Mouse (Mus musculus) erythroblast, embryonic 14.5 days (primary cell): ENCODE results near the gene Snd1.

ENCODE experiments used
- GATA1 ChIP-seq: IDR thresholded peaks from 2 replicates; pipeline ENCODE4 v1.6.1; 2012; ENCODE audit warnings: low read length, inconsistent platforms, mixed read lengths
- TAL1 ChIP-seq: IDR thresholded peaks from 3 replicates; pipeline ENCODE4 v1.6.1; 2012; ENCODE audit warnings: low read length, inconsistent platforms, mixed read lengths

DNA sequence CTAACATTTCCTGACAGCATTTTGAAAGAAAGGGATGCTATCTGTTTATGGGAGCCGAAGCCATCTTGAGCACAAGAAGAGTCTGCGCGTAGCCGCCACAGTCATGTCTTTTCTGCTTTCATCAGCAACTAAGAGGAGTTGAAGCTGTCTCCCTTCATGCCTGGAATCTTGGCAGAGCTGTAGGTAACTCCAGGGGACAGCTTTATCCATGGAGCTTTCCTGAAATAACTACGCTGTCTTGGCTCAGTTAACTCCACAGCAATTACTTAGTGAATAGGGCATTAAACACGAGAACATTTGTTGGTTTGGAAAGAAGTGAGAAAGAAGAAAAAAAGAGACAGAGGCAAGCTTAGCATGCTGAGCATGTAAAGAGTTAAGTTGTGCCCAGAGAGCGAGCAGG, 27.0 kb upstream of the Snd1 start:
- TF ChIP-seq GATA1: no peak
- no peak for TF ChIP-seq TAL1
